Mouse (Mus musculus): ENCODE data around the gene Tsg101. TPM values are rescaled to one million over a fixed set of nuclear protein-coding genes. Genes with fewer than 3 reads are reported as not detected.

The Tsg101 gene
- polyA plus RNA-seq, 1 experiment from 2014 or later: 150 TPM

GRCm38 (mm10) chr7:46880992-46881391, 38.8 kb downstream of the Tsg101 start:
- no peak overlapping the region for H3K9ac ChIP-seq (replicated peaks; ENCODE audit: low read depth)
- no peaks in the 10 kb centered on the region for H3K36me3 ChIP-seq (ENCODE audit: insufficient read depth, low read length)
- no peak overlapping the region for H3K27ac ChIP-seq (ENCODE audit: low read length)
- no peaks in the 10 kb centered on the region for H3K4me1 ChIP-seq (ENCODE audit: insufficient read depth, low read depth, low read length)
- no peak for ATAC-seq
- TF ChIP-seq EP300 (IDR thresholded peaks at IDR 0.05) (no peak), CTCF (IDR thresholded peaks at IDR 0.05) (no peak)
- H3K4me2 ChIP-seq (replicated peaks; ENCODE audit: low read depth, low read length): no peak overlapping the region
- 76% methylated on average over 2 of the region's 2 CpGs for WGBS
- no peak overlapping the region for H3K4me3 ChIP-seq (ENCODE audit: low read depth, low read length)
- DNase-seq (ENCODE audit: low spot score): no peak
- no peaks in the 10 kb centered on the region for H3K27me3 ChIP-seq (replicated peaks; ENCODE audit: insufficient read depth, low read length)
- no peaks in the 10 kb centered on the region for H3K9me3 ChIP-seq (ENCODE audit: low read length)

GRCm38 (mm10) chr7:46879851-46880250, 39.9 kb downstream of the Tsg101 start:
- DNase-seq (ENCODE audit: low spot score) (no peak), ATAC-seq (no peak)
- WGBS: 93% methylated on average over 5 of the region's 5 CpGs
- H3K27ac ChIP-seq (ENCODE audit: low read length): no peak overlapping the region
- no peaks in the 10 kb centered on the region for H3K36me3 ChIP-seq (ENCODE audit: insufficient read depth, low read length)
- TF ChIP-seq CTCF (IDR thresholded peaks at IDR 0.05) (no peak), EP300 (IDR thresholded peaks at IDR 0.05) (no peak)
- no peak overlapping the region for H3K9ac ChIP-seq (replicated peaks; ENCODE audit: low read depth)
- no peak overlapping the region for H3K4me2 ChIP-seq (replicated peaks; ENCODE audit: low read depth, low read length)
- no peaks in the 10 kb centered on the region for H3K4me1 ChIP-seq (ENCODE audit: insufficient read depth, low read depth, low read length)
- no peaks in the 10 kb centered on the region for H3K9me3 ChIP-seq (ENCODE audit: low read length)
- no peak overlapping the region for H3K4me3 ChIP-seq (ENCODE audit: low read depth, low read length)
- no peaks in the 10 kb centered on the region for H3K27me3 ChIP-seq (replicated peaks; ENCODE audit: insufficient read depth, low read length)

- no peak for TF ChIP-seq EP300 (IDR thresholded peaks at IDR 0.05)
- TF ChIP-seq CTCF (IDR thresholded peaks at IDR 0.05): no peak
- no peak for DNase-seq (ENCODE audit: low spot score)
- Histone ChIP-seq H3K9me3 (ENCODE audit: low read length) (no peaks in the 10 kb centered on the region), H3K4me3 (ENCODE audit: low read depth, low read length) (no peak overlapping the region), H3K27me3 (replicated peaks; ENCODE audit: insufficient read depth, low read length) (no peaks in the 10 kb centered on the region), H3K9ac (replicated peaks; ENCODE audit: low read depth) (no peak overlapping the region), H3K4me1 (ENCODE audit: insufficient read depth, low read depth, low read length) (no peaks in the 10 kb centered on the region), H3K36me3 (ENCODE audit: insufficient read depth, low read length) (no peaks in the 10 kb centered on the region), H3K27ac (ENCODE audit: low read length) (no peak overlapping the region), H3K4me2 (replicated peaks; ENCODE audit: low read depth, low read length) (no peak overlapping the region)
- ATAC-seq: no peak
- 79% methylated on average over 6 of the region's 6 CpGs for WGBS
Observed at GRCm38 (mm10) chr7:46877255-46877654, 42.5 kb downstream of the Tsg101 start.

GRCm38 (mm10) chr7:46876841-46877240, 42.9 kb downstream of the Tsg101 start:
- 60% methylated on average over 4 of the region's 4 CpGs for WGBS
- H3K36me3 ChIP-seq (ENCODE audit: insufficient read depth, low read length): no peaks in the 10 kb centered on the region
- H3K9ac ChIP-seq (replicated peaks; ENCODE audit: low read depth): no peak overlapping the region
- H3K4me2 ChIP-seq (replicated peaks; ENCODE audit: low read depth, low read length): no peak overlapping the region
- H3K27me3 ChIP-seq (replicated peaks; ENCODE audit: insufficient read depth, low read length): no peaks in the 10 kb centered on the region
- TF ChIP-seq CTCF (IDR thresholded peaks at IDR 0.05) (no peak), EP300 (IDR thresholded peaks at IDR 0.05) (no peak)
- no peaks in the 10 kb centered on the region for H3K9me3 ChIP-seq (ENCODE audit: low read length)
- no peak for DNase-seq (ENCODE audit: low spot score)
- H3K27ac ChIP-seq (ENCODE audit: low read length): no peak overlapping the region
- no peaks in the 10 kb centered on the region for H3K4me1 ChIP-seq (ENCODE audit: insufficient read depth, low read depth, low read length)
- H3K4me3 ChIP-seq (ENCODE audit: low read depth, low read length): no peak overlapping the region
- ATAC-seq: no peak

GRCm38 (mm10) chr7:46871988-46872387, 47.8 kb downstream of the Tsg101 start:
- no peaks in the 10 kb centered on the region for H3K9me3 ChIP-seq (ENCODE audit: low read length)
- H3K36me3 ChIP-seq (ENCODE audit: insufficient read depth, low read length): no peaks in the 10 kb centered on the region
- DNase-seq (ENCODE audit: low spot score) (no peak), ATAC-seq (no peak)
- no peak overlapping the region for H3K4me2 ChIP-seq (replicated peaks; ENCODE audit: low read depth, low read length)
- TF ChIP-seq CTCF (IDR thresholded peaks at IDR 0.05): no peak
- no peaks in the 10 kb centered on the region for H3K4me1 ChIP-seq (ENCODE audit: insufficient read depth, low read depth, low read length)
- no peak overlapping the region for H3K9ac ChIP-seq (replicated peaks; ENCODE audit: low read depth)
- H3K27me3 ChIP-seq (replicated peaks; ENCODE audit: insufficient read depth, low read length): no peaks in the 10 kb centered on the region
- WGBS: 62% methylated on average over 4 of the region's 4 CpGs
- no peak overlapping the region for H3K27ac ChIP-seq (ENCODE audit: low read length)
- no peak overlapping the region for H3K4me3 ChIP-seq (ENCODE audit: low read depth, low read length)

- H3K9me3 ChIP-seq (ENCODE audit: low read length): no peaks in the 10 kb centered on the region
- H3K9ac ChIP-seq (replicated peaks; ENCODE audit: low read depth): no peak within 1 kb of the TSS
- no peak for DNase-seq (ENCODE audit: low spot score)
- H3K27ac ChIP-seq (ENCODE audit: low read length): no peak within 1 kb of the TSS
- H3K27me3 ChIP-seq (replicated peaks; ENCODE audit: insufficient read depth, low read length): no peaks in the 10 kb centered on the region
- no peak within 1 kb of the TSS for H3K4me2 ChIP-seq (replicated peaks; ENCODE audit: low read depth, low read length)
- no peak for ATAC-seq
- H3K4me3 ChIP-seq (ENCODE audit: low read depth, low read length): no peak within 1 kb of the TSS
- no peaks in the 10 kb centered on the region for H3K36me3 ChIP-seq (ENCODE audit: insufficient read depth, low read length)
- no peaks in the 10 kb centered on the region for H3K4me1 ChIP-seq (ENCODE audit: insufficient read depth, low read depth, low read length)
- TF ChIP-seq EP300 (IDR thresholded peaks at IDR 0.05) (no peak), CTCF (IDR thresholded peaks at IDR 0.05) (no peak)
- whole genome bisulfite sequencing: 40% methylated on average over 10 of the region's 10 CpGs
Observed at GRCm38 (mm10) chr7:46860996-46861395, 58.8 kb downstream of the Tsg101 start, which contains the start of gene Ldhc. Gene Ldhc (plus strand): TSS chr7:46861203.

- Histone ChIP-seq H3K4me2 (replicated peaks; ENCODE audit: low read depth, low read length) (no peak overlapping the region), H3K27me3 (replicated peaks; ENCODE audit: insufficient read depth, low read length) (no peaks in the 10 kb centered on the region), H3K9ac (replicated peaks; ENCODE audit: low read depth) (no peak overlapping the region), H3K4me1 (ENCODE audit: insufficient read depth, low read depth, low read length) (no peaks in the 10 kb centered on the region), H3K9me3 (ENCODE audit: low read length) (no peaks in the 10 kb centered on the region), H3K27ac (ENCODE audit: low read length) (no peak overlapping the region), H3K4me3 (ENCODE audit: low read depth, low read length) (no peak overlapping the region), H3K36me3 (ENCODE audit: insufficient read depth, low read length) (peaks cover 3% of the 10 kb centered on the region; the same call in 1 of the 2 replicates)
- 55% methylated on average over 6 of the region's 6 CpGs for WGBS
- TF ChIP-seq CTCF (IDR thresholded peaks at IDR 0.05): no peak
- TF ChIP-seq EP300 (IDR thresholded peaks at IDR 0.05): no peak
- no peak for ATAC-seq
- no peak for DNase-seq (ENCODE audit: low spot score)
Observed at GRCm38 (mm10) chr7:46859031-46859430, 60.7 kb downstream of the Tsg101 start.
